Mouse (Mus musculus) liver, adult 2 months (tissue): ENCODE data around the gene Ltf.

ENCODE experiments used
- CTCF ChIP-seq: fragments of 200-500 bp; IDR thresholded peaks from 2 replicates; pipeline ENCODE4 v1.5.1; 2011; ENCODE audit warnings: low read depth, low read length, control low read depth
- POLR2A ChIP-seq: fragments of 200-500 bp; IDR thresholded peaks from 2 replicates; pipeline ENCODE4 v1.6.1; 2011; ENCODE audit warnings: low read length, control low read depth; ENCODE audit not compliant: insufficient read depth; ENCODE audit errors: extremely low read depth

DNA sequence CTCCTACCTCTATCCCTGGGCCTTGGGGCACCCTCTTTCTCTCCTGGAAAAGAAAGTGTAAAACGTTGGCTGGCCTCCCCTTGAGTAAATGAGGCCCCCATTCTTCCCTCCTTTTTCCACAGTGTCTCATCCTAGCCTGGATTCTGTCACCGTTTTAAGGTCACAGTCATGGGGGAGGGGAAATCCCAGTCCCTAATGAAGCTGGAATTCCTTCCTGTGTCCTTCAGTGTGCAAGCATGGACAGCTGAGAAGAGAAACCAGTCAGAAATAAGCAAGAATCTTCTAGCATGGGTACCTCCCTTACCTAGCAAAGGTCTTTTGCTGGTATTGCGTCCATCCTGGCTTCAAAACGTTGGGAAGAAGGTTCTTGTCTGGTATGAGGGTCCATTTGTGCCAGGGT lies 29.9 kb upstream of the Ltf start:
- TF ChIP-seq POLR2A = no peak
- no peak for TF ChIP-seq CTCF
